Mouse (Mus musculus) induced T-regulatory cell, adult 2 months (primary cell): ENCODE results near the gene Flot1.
"Not testable (repeated sequence)": the region's sequence is repeated elsewhere in the genome, so short reads cannot be mapped to it uniquely, and the experiment has no call there.

Experiments
- DNase-seq: peaks from one replicate; pipeline ENCODE4 v3.0.0-alpha.2; 2012; ENCODE audit warnings: low read depth

The Flot1 gene

DNA sequence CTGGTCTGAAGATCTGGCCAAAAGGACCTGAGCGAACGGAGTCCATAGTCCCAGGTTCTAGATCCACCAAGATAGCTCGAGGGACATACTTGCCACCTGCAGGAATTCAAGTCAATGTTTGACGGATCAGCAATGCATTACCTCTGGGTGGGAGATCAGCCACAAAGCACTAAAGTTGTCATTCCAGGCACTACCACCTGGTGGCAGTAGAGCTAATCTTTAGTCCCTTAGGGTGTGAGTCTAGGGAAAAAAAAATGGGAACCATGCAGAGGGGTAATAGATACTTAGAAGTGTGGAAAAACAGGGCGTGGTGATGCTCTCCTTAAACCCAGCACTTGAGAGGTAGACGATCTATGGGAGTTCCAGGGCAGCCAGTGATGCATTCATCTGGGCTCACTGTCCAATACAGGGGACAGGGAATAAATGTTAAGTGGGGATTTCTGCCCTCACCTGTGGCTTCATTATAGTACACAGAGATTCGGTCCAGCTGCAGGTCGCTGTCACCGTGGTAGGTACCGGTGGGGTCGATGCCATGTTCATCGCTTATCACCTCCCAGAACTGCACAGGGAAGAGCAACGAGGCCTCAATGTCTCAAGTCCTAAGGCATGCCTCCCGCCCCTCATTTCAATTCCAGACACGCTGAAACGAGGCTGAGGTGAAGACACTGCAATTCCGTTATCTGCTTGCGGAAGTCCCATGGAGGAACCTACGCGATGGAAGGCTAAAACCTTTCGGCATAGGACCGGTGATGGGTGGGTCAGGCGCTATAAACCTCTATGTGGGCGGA lies 13.3 kb downstream of the Flot1 start:
- peak; percentile 95 for DNase-seq

DNA sequence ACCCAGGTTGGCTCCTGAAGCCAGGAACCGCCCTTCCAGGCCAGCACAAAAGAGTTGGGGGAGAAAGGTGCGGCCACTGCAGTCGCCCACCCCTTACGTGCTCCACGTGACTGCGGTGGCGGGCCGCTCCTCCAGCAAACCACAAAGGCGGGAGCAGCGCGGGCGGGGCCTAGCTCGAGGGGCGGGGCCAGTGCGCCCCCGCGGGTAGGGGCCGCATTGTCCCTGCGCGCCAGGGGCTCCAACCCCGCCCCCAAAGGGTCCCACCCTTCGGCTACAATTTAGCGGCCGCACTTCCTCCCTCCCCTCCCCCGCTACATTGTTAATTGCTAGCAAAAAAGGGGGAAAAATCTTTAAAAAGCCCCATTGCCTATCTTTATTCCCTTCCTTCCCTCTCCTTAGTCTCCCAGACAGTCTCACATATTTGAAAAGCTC lies 14.0 kb downstream of the Flot1 start:
- DNase-seq, result peak; percentile 89

DNA sequence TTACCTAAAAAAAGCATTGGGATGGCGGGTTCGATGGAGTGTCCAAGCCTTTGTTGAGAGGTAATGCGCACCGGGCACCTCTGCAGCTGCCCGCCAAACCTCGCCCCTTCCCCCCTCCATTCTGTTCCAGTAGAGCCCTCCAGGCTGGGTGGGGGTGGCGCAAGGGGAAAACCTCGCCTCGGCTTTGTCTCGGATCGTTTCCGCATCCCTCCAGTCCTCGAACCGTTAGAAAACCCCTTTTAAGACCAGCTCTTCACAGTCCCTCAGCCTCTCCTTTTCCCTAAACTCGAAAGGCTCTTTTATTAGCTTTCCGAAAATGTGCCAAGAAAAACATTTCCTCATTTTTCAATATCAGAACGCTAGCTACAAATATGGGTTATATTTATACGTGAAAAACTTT lies 14.5 kb downstream of the Flot1 start:
- peak; percentile 76 for DNase-seq

DNA sequence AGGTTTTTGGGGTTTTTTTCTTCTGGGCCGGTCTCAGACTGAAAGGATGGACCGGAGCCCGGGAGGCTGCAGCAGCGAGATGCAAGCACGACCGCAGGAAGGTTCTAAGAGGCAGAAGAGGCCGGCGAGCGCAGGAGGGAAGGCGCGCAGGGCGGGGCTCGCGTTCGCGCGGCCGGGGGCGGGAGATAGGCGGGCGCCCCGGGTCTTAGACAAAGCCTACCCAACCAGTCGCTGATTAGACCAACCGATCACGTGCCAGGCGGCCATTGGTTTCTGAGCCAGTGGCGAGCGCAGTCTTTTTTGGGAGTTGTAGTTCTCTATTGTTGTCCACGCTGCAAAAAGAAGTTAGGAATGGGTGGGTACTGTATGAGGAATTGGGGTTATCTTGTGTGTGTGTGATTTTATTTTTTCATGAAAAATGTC lies 15.1 kb downstream of the Flot1 start, which contains the start of gene Tubb5:
TSS of gene Tubb5 (minus strand) at position 185 of the 423 bp plus-strand sequence.
- peak; percentile 95 for DNase-seq

DNA sequence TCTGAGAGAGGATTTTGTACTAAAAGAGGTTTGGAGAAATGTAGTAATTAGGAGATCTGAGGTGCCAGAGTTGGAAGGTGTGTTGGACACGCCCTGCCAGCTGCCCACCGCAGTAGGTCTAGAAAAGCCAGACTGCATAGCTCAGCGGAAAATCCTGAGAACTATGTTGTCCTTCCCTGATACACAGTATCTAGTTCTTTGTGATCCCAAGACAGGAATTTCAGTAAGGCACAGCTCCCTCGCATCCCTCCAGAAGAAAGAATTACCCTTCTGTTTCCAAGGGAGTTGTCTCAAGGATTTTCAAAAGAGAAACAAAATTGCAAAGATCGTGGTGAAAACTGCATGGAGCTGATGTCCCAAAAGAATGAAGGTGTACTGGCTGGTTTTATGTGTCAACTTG lies 15.5 kb downstream of the Flot1 start:
- no peak for DNase-seq

DNA sequence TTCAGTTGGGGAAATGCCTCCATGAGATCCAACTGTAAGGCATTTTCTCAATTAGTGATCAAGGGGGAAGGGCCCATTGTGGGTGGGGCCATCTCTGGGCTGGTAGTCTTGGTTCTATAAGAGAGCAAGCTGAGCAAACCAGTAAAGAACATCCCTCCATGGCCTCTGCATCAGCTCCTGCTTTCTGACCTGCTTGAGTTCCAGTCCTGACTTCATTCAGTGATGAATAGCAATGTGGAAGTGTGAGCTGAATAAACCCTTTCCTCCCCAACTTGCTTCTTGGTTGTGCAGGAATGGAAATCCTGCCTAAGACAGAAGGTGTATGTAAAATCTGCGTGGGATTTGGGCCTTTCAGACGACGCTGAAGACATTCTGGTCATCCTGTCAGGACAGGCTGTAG lies 16.0 kb downstream of the Flot1 start:
- DNase-seq, result not testable (repeated sequence)

DNA sequence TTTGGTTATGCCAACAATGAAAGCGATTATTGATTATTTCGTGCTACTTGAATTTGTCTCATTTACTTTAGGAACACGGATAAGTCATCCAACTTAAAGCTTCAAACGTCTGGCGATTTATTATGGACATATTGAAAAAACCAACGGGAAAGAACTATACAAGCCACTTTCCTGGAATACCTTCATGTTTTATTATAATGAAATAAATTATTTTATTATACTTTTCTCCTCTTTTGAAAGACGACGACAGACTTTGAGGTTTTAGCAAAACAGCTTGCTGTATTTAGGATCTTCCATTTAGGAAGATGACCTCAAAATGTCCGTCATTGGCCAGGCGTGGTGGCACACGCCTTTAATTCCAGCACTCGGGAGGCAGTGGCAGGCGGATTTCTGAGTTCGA lies 17.5 kb downstream of the Flot1 start:
- DNase-seq, result no peak

DNA sequence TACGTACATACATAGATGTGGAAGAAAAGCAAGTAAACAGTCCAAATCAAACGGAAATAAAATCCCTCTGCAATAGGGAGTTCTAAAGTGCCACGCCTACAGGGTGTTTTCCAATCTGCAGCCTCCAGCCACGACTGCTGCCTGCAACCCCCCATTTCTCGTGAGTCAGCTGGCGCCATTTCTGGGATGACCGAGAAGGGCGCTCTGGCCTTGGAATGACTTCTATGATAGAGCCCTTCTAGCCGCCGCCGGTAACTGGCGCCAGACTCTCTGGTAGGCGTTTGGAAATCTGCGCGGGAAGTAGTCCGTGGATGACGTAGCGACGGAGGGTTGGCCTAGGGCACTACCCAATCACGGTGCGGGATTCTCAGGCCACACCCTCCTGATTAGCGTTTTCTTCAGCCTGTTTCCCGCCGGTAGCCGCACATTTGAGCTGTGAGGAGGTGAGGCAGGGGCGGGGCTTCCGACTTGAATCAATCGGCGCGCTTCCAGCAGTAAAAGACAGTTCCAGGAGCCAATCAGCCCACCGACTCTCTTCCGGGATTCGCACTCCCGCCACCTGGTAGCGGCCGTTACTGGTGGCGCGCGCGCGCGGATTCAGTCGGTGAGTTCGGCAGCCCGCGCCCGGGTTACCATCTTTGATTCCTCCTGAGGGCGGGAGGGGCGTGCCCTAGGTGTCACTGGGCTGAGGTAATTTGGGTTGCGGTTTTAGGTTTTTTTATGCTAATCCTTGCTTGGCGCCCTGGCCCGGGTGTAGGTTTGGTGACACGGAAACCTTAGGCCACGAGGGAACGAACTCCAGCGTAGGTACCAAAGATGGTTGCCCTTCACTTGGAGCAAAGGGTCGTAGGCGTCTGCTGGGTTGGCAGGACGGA lies 18.3 kb downstream of the Flot1 start, which contains the start of gene Mdc1:
TSS of gene Mdc1 (plus strand) at position 440 of the 875 bp plus-strand sequence.
- peak; percentile 100 for DNase-seq

DNA sequence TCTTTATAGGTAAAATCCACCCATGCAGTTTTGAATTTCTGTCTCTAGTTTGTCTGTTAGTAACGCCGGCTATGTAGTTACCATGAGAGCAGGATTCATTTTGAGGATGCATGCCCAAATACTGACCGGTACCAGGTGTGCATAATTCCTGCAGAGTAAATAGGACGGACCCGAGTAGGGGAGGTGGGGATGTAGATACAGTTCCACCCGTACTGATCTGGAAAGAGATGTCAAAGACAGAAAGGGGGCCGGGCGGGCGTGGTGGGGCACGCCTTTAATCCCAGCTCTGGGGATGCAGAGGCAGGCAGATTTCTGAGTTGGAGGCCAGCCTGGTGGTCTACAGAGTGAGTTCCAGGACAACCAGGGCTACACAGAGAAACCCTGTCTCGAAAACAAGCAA lies 19.0 kb downstream of the Flot1 start:
- DNase-seq, result peak; percentile 34

DNA sequence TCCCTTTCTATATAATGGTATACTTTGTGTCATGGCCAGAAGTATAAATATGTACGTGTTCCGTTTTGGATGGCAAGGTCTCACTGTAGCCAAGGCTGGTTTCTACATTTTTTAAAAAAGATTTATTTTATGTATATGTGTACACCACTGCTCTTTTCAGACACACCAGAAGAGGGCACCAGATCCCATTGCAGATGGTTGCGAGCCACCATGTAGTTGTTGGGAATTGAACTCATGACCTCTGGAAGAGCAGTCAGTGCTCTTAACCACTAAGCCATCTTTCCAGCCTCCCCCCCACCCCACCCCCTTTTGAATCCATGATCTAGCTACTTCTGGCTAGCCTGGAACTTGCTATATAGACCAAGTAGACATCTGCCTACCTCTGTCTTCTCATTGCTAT lies 20.5 kb downstream of the Flot1 start:
- peak; percentile 25 for DNase-seq

DNA sequence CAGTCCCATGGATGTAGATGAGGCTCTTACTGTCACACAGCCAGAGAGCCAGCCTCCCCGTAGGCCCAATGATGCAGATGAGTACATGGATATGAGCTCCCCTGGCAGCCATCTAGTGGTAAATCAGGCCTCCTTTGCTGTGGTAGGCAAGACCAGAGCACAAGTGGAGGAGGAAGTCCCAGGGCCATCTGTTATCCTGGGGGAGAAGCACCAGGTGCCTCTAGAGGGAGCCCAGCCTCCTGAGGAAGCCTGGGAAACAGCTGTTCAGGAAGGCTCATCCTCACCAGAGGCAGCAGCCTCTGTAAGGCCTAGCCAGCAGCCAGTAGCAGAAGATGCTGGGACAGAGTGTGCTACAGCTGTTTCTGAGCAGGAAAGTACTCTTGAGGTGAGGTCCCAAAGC lies 25.1 kb downstream of the Flot1 start:
- no peak for DNase-seq

DNA sequence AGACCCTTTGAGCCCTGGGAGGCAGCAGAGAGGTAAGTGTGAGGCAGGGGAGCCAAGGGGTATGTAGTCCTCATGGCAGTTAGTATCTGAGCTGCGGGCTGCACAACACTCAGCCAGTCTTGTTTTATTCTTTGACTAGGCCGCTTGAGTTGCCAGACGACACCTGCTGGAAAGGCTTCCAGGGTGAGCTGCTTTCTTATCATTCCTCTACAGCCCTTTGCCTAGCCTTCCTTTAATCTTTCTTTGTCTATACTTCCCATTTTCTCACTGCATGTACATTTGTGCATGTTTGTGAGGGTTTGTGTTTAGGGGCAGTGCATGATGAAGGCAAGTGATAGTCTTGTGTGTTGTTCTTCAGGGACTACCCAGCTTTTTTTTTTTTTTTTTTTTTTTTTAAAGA lies 27.9 kb downstream of the Flot1 start:
- no peak for DNase-seq

DNA sequence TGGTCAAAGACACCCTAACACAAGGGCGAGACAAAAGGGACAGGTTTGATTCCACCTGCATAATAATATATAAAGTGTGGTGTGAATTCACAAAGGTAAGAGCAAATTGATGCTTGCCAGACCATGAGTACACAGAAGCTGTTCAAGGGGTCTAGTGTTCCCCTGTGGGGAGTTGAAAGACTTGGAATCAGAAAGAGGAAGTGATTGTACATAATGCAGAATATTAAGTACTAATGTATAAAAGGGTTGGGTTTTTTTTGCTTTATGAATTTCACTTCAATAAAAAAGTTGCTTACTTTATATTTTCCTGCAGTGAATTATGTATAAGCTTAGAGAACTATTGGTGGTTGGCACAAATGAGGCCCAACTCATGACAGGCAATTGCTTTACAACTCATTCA lies 36.3 kb downstream of the Flot1 start:
- DNase-seq, result no peak

DNA sequence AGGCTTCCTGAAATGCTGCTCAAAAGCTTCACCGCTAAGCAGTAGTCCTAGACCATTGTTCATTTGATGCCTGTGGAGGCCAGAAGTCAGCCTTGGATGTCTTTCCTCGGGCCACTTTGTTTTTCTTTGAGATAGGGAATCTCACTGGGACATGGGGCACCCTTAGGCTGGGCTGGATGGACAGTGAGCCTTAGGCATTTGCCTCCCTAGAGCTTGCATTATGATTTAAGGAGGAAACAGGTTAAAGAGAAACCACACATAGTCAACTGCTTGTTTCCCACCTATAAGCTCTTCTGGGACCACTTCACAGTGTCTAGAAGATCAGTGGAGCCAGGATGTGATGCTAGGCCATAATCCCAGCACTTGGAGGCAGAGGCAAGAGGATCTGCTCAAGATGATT lies 36.8 kb downstream of the Flot1 start:
- peak; percentile 16 for DNase-seq

DNA sequence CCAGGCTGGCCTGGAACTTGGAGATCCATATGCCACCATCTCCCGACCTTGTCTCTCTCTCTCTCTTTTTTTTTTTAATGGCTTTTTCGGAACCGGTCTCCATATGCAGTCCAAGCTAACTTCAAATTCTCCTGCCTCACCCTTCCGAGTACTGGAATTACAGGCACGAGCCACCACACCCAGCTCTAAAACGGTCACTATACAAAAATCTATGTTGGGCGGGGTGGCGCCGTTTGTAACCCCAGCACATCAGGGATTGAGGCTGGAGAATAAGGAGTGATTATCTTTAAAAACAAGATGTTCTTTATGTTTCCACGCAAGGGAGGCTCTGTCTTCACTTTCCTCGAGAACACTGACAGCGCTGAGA lies 37.8 kb downstream of the Flot1 start:
- DNase-seq, result no peak

DNA sequence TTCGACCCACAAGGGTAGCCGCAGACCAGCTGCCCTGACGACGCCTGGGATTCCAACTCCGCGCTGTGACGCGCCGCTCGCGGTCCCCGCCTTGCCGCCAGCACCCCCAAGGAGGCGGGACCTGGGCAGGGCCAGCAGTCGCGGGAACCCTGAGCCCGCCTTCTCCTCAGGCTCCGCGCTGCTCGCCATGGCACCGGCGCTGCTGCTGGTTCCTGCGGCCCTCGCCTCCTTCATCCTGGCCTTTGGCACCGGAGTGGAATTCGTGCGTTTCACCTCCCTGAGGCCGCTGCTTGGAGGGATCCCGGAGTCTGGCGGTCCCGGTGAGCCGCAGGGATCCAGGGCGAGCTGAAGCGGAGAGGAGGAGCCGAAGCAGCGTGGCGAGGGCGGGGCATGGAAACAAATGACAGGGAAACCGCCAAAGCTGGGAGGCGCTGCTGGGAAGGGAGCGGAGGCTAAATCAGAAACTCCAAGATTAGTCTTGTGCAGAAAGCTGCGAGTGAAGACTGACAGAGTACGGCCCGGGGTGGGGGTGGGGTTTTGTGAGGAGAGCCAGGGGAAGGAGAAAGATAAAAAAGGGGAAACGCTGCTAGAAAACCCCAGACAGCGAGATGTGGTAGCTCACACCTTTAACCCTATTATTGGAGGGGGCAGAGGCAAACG lies 38.3 kb downstream of the Flot1 start, which contains the start of gene Nrm:
TSS of gene Nrm (plus strand) at position 121 of the 660 bp plus-strand sequence.
- peak; percentile 92 for DNase-seq

DNA sequence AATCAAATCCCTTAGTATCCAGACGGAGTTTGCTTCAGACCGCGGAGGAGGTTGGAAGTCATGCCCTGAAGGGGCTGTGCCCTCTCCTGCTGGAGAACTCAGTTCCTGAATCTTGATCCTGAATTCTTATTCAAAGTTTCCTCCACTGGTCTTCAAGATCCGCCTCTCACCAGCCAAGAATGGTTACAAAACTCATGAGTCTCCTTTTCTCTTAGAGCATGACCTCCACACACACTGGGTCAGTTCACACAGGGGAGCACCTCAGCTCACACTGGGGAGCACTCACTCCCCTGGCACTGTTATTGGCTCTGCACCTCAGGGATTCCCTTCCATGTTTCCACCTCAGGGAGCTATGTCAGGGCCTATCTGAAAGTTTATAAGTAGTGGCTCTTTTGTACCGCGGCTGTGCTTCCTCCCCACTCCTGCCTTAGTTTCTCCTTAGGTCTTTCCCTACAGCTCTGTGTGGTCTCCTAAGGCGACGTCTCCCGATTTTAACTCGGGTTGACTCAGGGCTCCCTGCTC lies 41.9 kb downstream of the Flot1 start:
- DNase-seq, result peak; percentile 9

DNA sequence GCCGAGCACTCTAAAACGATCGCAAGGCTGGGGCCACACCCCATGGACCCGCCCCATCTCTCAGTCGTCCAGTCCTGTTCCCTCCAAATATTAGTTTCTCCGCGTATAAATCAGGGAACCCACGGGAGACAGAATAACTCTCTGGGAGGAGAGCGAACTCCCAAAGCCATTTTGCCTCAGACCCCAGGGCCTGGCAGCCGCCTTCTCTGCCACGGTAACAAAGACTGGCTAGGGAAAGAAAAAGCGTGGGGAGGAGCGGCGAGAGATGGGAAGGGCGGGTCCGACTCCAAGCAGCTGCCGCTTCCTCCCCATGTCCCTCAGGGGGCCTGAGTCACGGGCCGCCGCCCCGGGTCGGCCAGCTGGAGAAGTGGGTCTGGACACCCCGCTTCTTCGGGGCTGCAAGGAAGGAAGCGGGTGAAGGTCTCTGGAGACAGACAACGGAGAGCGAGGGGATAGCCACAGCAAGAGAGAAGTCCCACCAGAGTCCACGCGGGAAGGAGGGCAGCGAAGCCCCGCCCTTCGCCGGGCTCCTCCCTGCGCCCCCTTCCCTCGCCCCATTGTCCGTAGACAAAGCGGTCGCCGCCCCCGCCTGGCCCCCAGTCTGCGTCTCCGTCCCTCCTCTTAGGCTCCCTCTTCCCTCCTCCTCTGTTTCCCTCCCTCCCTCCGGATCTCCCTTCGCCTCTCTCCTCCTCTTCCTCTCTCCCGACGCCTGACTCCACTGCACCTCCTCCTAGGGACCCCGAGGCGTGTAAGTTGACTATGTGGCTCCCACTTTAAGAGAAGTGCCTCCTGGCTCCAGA lies 42.7 kb downstream of the Flot1 start, which contains the start of gene Ppp1r18:
TSS of gene Ppp1r18 (plus strand) at position 113 of the 800 bp plus-strand sequence.
- DNase-seq, result peak; percentile 72

DNA sequence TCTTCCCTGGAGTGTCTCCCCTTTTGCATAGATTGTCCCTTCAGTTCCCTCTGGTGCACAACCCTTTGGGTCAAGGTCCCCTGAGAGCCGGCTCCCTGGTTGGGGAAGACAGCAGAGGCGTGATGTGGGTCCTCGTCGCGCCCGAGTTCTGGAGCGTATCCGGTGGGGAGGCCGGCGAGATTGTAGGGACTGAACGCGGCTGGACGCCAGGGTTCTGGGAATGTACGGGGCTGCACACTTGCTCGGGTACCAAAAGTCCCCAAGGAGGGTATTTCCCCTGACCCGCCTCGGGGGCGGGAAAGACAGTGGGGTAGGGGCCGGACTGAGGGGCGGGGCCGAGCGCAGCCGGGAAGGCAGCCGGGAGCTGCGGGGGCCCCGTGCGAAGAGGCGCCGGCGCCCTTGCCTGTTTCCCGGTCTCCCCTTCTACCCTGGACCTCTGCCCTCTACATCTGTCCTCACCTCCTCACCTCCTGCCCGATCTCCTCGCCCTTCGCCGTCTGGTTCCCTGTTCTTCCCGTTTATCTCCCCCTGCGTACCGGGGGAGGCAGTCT lies 43.3 kb downstream of the Flot1 start:
- peak; percentile 83 for DNase-seq

DNA sequence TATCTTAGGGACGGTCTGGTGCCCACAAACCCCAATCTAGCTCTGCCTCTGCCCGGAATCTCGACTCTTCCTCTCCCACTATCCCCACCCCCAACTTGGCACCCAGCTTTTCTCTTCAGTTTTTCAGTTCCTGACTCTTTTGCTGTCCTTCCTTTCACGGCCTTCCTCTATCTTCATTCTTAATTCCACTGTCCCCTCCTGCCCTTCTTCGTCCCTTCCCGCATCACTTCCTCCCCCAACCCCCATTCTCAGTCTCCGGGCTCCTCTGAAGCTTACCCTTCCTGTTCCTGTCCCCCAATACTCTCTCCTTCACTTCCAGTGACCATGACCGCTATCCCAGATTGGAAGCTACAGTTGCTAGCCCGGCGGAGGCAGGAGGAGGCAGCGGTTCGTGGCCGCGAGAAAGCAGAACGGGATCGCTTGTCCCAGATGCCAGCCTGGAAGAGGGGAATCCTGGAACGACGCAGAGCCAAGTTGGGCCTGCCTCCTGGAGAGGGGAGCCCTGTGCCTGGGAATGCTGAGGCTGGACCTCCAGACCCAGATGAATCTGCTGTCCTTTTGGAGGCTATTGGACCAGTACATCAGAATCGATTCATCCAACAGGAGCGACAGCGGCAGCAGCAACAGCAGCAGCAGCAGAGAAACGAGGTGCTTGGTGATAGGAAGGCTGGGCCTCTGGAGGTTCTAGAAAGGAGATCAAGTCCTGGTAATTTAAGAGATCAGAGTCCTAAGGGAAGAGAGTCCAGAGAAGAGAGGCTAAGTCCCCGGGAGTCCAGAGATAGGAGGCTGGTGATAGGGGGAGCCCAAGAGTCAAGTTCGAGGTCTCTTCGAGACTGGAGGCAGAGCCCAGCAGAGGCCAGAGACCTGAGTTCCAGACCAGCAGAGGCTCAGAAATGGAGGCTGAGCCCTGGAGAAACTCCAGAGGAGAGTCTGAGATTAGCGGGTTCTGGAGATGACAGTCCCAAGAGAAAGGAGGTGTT lies 44.2 kb downstream of the Flot1 start:
- DNase-seq, result peak; percentile 82
